Mouse (Mus musculus): Measurements from ENCODE around the gene Ttc41. TPM values are rescaled to one million over a fixed set of nuclear protein-coding genes. Genes with fewer than 3 reads are reported as not detected.

Ttc41 gene
- total RNA-seq, 4 experiments from 2014 or later: 1.6 to 2.7 (median 2.1) TPM

- no peak for DNase-seq (ENCODE audit: low spot score)
Measured at GRCm38 (mm10) chr10:86784126-86784675, 78.6 kb downstream of the Ttc41 start.

- no peak for DNase-seq (ENCODE audit: low spot score)
Measured at GRCm38 (mm10) chr10:86785396-86785795, 79.8 kb downstream of the Ttc41 start.

GRCm38 (mm10) chr10:86786083-86786482, 80.5 kb downstream of the Ttc41 start:
- DNase-seq (ENCODE audit: low spot score): no peak

GRCm38 (mm10) chr10:86788193-86788592, 82.6 kb downstream of the Ttc41 start:
- no peak for DNase-seq (ENCODE audit: low spot score)

GRCm38 (mm10) chr10:86789146-86789672, 83.6 kb downstream of the Ttc41 start:
- DNase-seq (ENCODE audit: low spot score): no peak

GRCm38 (mm10) chr10:86791507-86792184, 86.0 kb downstream of the Ttc41 start:
- no peak for DNase-seq (ENCODE audit: low spot score)

GRCm38 (mm10) chr10:86793509-86793951, 87.9 kb downstream of the Ttc41 start:
- DNase-seq (ENCODE audit: low spot score): peak; percentile 71

GRCm38 (mm10) chr10:86794196-86794595, 88.6 kb downstream of the Ttc41 start:
- DNase-seq (ENCODE audit: low spot score): no peak

GRCm38 (mm10) chr10:86794794-86795535, 89.4 kb downstream of the Ttc41 start:
- peak; percentile 46 for DNase-seq (ENCODE audit: low spot score)

GRCm38 (mm10) chr10:86796073-86796741, 90.6 kb downstream of the Ttc41 start:
- DNase-seq (ENCODE audit: low spot score): no peak

- no peak for DNase-seq (ENCODE audit: low spot score)
Measured at GRCm38 (mm10) chr10:86807362-86807761, 101.8 kb downstream of the Ttc41 start.

GRCm38 (mm10) chr10:86808013-86808758, 102.6 kb downstream of the Ttc41 start:
- DNase-seq (ENCODE audit: low spot score): no peak

GRCm38 (mm10) chr10:86810000-86810399, 104.4 kb downstream of the Ttc41 start:
- DNase-seq (ENCODE audit: low spot score): no peak

- no peak for DNase-seq (ENCODE audit: low spot score)
Measured at GRCm38 (mm10) chr10:86810612-86811011, 105.0 kb downstream of the Ttc41 start.

GRCm38 (mm10) chr10:86814292-86815131, 108.9 kb downstream of the Ttc41 start:
- DNase-seq (ENCODE audit: low spot score): peak; percentile 48

- no peak for DNase-seq (ENCODE audit: low spot score)
Measured at GRCm38 (mm10) chr10:86815133-86815532, 109.5 kb downstream of the Ttc41 start.

- peak; percentile 55 for DNase-seq (ENCODE audit: low spot score)
Measured at GRCm38 (mm10) chr10:86819649-86820165, 114.1 kb downstream of the Ttc41 start.

- no peak for DNase-seq (ENCODE audit: low spot score)
Measured at GRCm38 (mm10) chr10:86821014-86821413, 115.4 kb downstream of the Ttc41 start.

GRCm38 (mm10) chr10:86824093-86824492, 118.5 kb downstream of the Ttc41 start:
- DNase-seq (ENCODE audit: low spot score): no peak

- DNase-seq (ENCODE audit: low spot score): no peak
Measured at GRCm38 (mm10) chr10:86824871-86825270, 119.3 kb downstream of the Ttc41 start.

Data from heart, adult 8-10 months (tissue).